Mouse (Mus musculus): ENCODE measurements at regions not wholly inside any gene's neighbourhood (a gene's known extent, or its start where the extent isn't known, plus 50 kb on each side); places are given as distances from the start of the nearest gene placed in this dataset.

DNA sequence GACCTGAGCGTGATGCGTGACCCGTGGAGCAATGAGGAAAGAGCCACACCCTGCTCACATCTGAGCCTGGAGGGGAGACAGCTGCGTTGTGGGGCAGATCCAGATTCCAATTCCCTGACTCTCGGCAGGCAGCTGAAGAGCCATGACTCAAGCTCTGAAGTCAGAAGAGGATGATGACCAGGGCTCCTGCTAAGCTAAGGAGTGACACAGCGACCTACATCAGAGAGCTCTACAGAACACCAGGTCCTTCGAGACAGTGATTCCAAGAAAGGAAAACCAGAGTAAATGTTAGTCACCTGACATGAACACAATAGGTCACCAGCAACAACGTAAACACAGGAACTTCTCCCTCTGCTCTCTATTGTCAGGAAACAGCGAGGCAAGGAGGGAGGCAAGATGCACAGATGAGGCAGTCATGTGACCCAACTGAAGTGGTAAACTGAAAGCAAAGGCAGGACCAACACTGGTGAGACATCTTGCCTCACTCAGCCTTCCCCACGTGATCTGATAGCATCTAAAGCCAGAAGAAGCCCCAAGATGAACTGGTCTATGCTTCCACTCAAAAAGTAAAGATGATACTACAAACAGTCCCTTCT lies 444.2 kb upstream of the Gm19410 start:
- Histone ChIP-seq H3K27ac (replicated peaks; ENCODE audit: low read depth, low read length) (no peak overlapping the region), H3K4me3 (ENCODE audit: insufficient read depth, low read depth, low read length) (no peak overlapping the region), H3K4me1 (ENCODE audit: control insufficient read depth, insufficient read depth, insufficient read length, low read length) (0 out of 2 replicates have a peak, but pooled peaks cover 2% of the 10 kb centered on the region)

- H3K27ac ChIP-seq (replicated peaks; ENCODE audit: low read depth, low read length): no peak overlapping the region
- H3K4me3 ChIP-seq (ENCODE audit: insufficient read depth, low read depth, low read length): no peak overlapping the region
- 0 out of 2 replicates have a peak, but pooled peaks cover 2% of the 10 kb centered on the region for H3K4me1 ChIP-seq (ENCODE audit: control insufficient read depth, insufficient read depth, insufficient read length, low read length)
Measured at GRCm38 (mm10) chr8:35323180-35323975, 442.2 kb upstream of the Gm19410 start.
